Mouse (Mus musculus): Measurements from ENCODE around the gene Tapt1. TPM values are rescaled to one million over a fixed set of nuclear protein-coding genes. Genes with fewer than 3 reads are reported as not detected.
"Not testable (repeated sequence)": the region's sequence is repeated elsewhere in the genome, so short reads cannot be mapped to it uniquely, and the experiment has no call there.

The Tapt1 gene
- 26.9 and 31.1 TPM in 2 replicates for polyA plus RNA-seq (2015; fragmentation: Nextera tagmentation; extraction: Ambion mirVana)

- peak within 1 kb of the TSS; percentile 95 for H3K9ac ChIP-seq
- H3K4me1 ChIP-seq (replicated peaks), result peaks cover 38% of the 10 kb centered on the region
- no peaks in the 10 kb centered on the region for H3K36me3 ChIP-seq
- no peaks in the 10 kb centered on the region for H3K27me3 ChIP-seq
- under 1% methylated on average over 87 of the region's 121 CpGs for WGBS
- H3K9me3 ChIP-seq, result no peaks in the 10 kb centered on the region
- H3K27ac ChIP-seq (replicated peaks), result peak within 1 kb of the TSS; percentile 95
- H3K4me2 ChIP-seq, result peak within 1 kb of the TSS; percentile 84
- H3K4me3 ChIP-seq, result peak within 1 kb of the TSS; percentile 85
- ATAC-seq (ENCODE audit: low read depth), result peak; percentile 97
These were observed at the start of gene Tapt1 for GRCm38 (mm10) chr5:44226521-44227461. TSS of gene Tapt1 (minus strand) at chr5:44226626.

- Histone ChIP-seq H3K4me1 (replicated peaks) (no peaks in the 10 kb centered on the region), H3K4me2 (no peak overlapping the region), H3K27ac (replicated peaks) (no peak overlapping the region), H3K9me3 (no peaks in the 10 kb centered on the region), H3K9ac (no peak overlapping the region), H3K27me3 (no peaks in the 10 kb centered on the region), H3K36me3 (no peaks in the 10 kb centered on the region), H3K4me3 (no peak overlapping the region)
- ATAC-seq (ENCODE audit: low read depth), result no peak
- WGBS, result 85% methylated on average over 4 of the region's 4 CpGs
These were observed 45.1 kb upstream of the Tapt1 start for GRCm38 (mm10) chr5:44271564-44271963.

- H3K27ac ChIP-seq (replicated peaks); ATAC-seq (ENCODE audit: low read depth): not testable (repeated sequence)
- WGBS, result 55% methylated on average over 2 of the region's 3 CpGs
These were observed 42.1 kb upstream of the Tapt1 start for GRCm38 (mm10) chr5:44268524-44268923.

GRCm38 (mm10) chr5:44261691-44262090 lies 35.3 kb upstream of the Tapt1 start:
- Histone ChIP-seq H3K9me3 (no peaks in the 10 kb centered on the region), H3K9ac (no peak overlapping the region), H3K36me3 (no peaks in the 10 kb centered on the region), H3K27ac (replicated peaks) (no peak overlapping the region), H3K4me2 (no peak overlapping the region), H3K4me1 (replicated peaks) (no peaks in the 10 kb centered on the region), H3K27me3 (no peaks in the 10 kb centered on the region), H3K4me3 (no peak overlapping the region)
- WGBS, result 94% methylated on average over 4 of the region's 5 CpGs
- no peak for ATAC-seq (ENCODE audit: low read depth)

More at GRCm38 (mm10) chr5:44268524-44268923, 42.1 kb upstream of the Tapt1 start:
- not testable (repeated sequence) for H3K9ac ChIP-seq; H3K36me3 ChIP-seq; H3K4me2 ChIP-seq; H3K27me3 ChIP-seq; H3K9me3 ChIP-seq; H3K4me1 ChIP-seq (replicated peaks); H3K4me3 ChIP-seq

GRCm38 (mm10) chr5:44261172-44261571 lies 34.7 kb upstream of the Tapt1 start:
- Histone ChIP-seq H3K4me1 (replicated peaks) (no peaks in the 10 kb centered on the region), H3K36me3 (no peaks in the 10 kb centered on the region), H3K27ac (replicated peaks) (no peak overlapping the region), H3K4me3 (no peak overlapping the region), H3K9me3 (no peaks in the 10 kb centered on the region), H3K4me2 (no peak overlapping the region), H3K9ac (no peak overlapping the region), H3K27me3 (no peaks in the 10 kb centered on the region)
- ATAC-seq (ENCODE audit: low read depth), result no peak
- 91% methylated on average over 3 of the region's 3 CpGs for WGBS

GRCm38 (mm10) chr5:44259678-44260077 lies 33.3 kb upstream of the Tapt1 start:
- no peaks in the 10 kb centered on the region for H3K9me3 ChIP-seq
- no peaks in the 10 kb centered on the region for H3K4me1 ChIP-seq (replicated peaks)
- ATAC-seq (ENCODE audit: low read depth), result no peak
- no peak overlapping the region for H3K4me2 ChIP-seq
- H3K27me3 ChIP-seq, result no peaks in the 10 kb centered on the region
- H3K9ac ChIP-seq, result no peak overlapping the region
- H3K4me3 ChIP-seq, result no peak overlapping the region
- H3K27ac ChIP-seq (replicated peaks), result no peak overlapping the region
- H3K36me3 ChIP-seq, result no peaks in the 10 kb centered on the region
- 81% methylated on average over 3 of the region's 3 CpGs for WGBS

- ATAC-seq (ENCODE audit: low read depth), result no peak
- H3K36me3 ChIP-seq, result no peaks in the 10 kb centered on the region
- H3K27me3 ChIP-seq, result no peaks in the 10 kb centered on the region
- H3K4me1 ChIP-seq (replicated peaks), result no peaks in the 10 kb centered on the region
- H3K9ac ChIP-seq, result no peak overlapping the region
- no peak overlapping the region for H3K4me3 ChIP-seq
- no peaks in the 10 kb centered on the region for H3K9me3 ChIP-seq
- WGBS, result 44% methylated on average over 1 of the region's 1 CpGs
- no peak overlapping the region for H3K4me2 ChIP-seq
- no peak overlapping the region for H3K27ac ChIP-seq (replicated peaks)
These were observed 31.7 kb upstream of the Tapt1 start for GRCm38 (mm10) chr5:44258163-44258562.

- no peak overlapping the region for H3K9ac ChIP-seq
- no peaks in the 10 kb centered on the region for H3K4me1 ChIP-seq (replicated peaks)
- no peaks in the 10 kb centered on the region for H3K27me3 ChIP-seq
- WGBS, result 76% methylated on average over 4 of the region's 4 CpGs
- H3K4me2 ChIP-seq, result no peak overlapping the region
- no peak overlapping the region for H3K27ac ChIP-seq (replicated peaks)
- no peak overlapping the region for H3K4me3 ChIP-seq
- H3K9me3 ChIP-seq, result no peaks in the 10 kb centered on the region
- H3K36me3 ChIP-seq, result no peaks in the 10 kb centered on the region
- ATAC-seq (ENCODE audit: low read depth), result no peak
These were observed 31.0 kb upstream of the Tapt1 start for GRCm38 (mm10) chr5:44257401-44257800.

GRCm38 (mm10) chr5:44256512-44256911 lies 30.1 kb upstream of the Tapt1 start:
- no peak overlapping the region for H3K4me3 ChIP-seq
- H3K4me2 ChIP-seq, result no peak overlapping the region
- H3K4me1 ChIP-seq (replicated peaks), result no peaks in the 10 kb centered on the region
- no peaks in the 10 kb centered on the region for H3K36me3 ChIP-seq
- H3K27me3 ChIP-seq, result no peaks in the 10 kb centered on the region
- ATAC-seq (ENCODE audit: low read depth), result no peak
- no peaks in the 10 kb centered on the region for H3K9me3 ChIP-seq
- no peak overlapping the region for H3K27ac ChIP-seq (replicated peaks)
- 93% methylated on average over 3 of the region's 3 CpGs for WGBS
- H3K9ac ChIP-seq, result no peak overlapping the region

GRCm38 (mm10) chr5:44255756-44256398 lies 29.5 kb upstream of the Tapt1 start:
- WGBS, result 73% methylated on average over 7 of the region's 7 CpGs
- no peak overlapping the region for H3K4me2 ChIP-seq

GRCm38 (mm10) chr5:44253449-44253848 lies 27.0 kb upstream of the Tapt1 start:
- H3K36me3 ChIP-seq, result no peaks in the 10 kb centered on the region
- H3K4me1 ChIP-seq (replicated peaks), result no peaks in the 10 kb centered on the region
- WGBS, result 83% methylated on average over 6 of the region's 6 CpGs
- no peak overlapping the region for H3K27ac ChIP-seq (replicated peaks)
- ATAC-seq (ENCODE audit: low read depth), result no peak
- no peaks in the 10 kb centered on the region for H3K27me3 ChIP-seq
- H3K4me3 ChIP-seq, result no peak overlapping the region
- H3K9ac ChIP-seq, result no peak overlapping the region
- H3K9me3 ChIP-seq, result no peaks in the 10 kb centered on the region
- no peak overlapping the region for H3K4me2 ChIP-seq

More at GRCm38 (mm10) chr5:44255756-44256398, 29.5 kb upstream of the Tapt1 start:
- Histone ChIP-seq H3K27me3 (no peaks in the 10 kb centered on the region), H3K9me3 (no peaks in the 10 kb centered on the region), H3K4me1 (replicated peaks) (no peaks in the 10 kb centered on the region), H3K4me3 (no peak overlapping the region), H3K36me3 (no peaks in the 10 kb centered on the region), H3K27ac (replicated peaks) (no peak overlapping the region), H3K9ac (no peak overlapping the region)
- no peak for ATAC-seq (ENCODE audit: low read depth)

- ATAC-seq (ENCODE audit: low read depth), result no peak
- Histone ChIP-seq H3K9ac (no peak overlapping the region), H3K4me3 (no peak overlapping the region), H3K36me3 (no peaks in the 10 kb centered on the region), H3K4me2 (no peak overlapping the region), H3K4me1 (replicated peaks) (no peaks in the 10 kb centered on the region), H3K27ac (replicated peaks) (no peak overlapping the region), H3K27me3 (no peaks in the 10 kb centered on the region), H3K9me3 (no peaks in the 10 kb centered on the region)
- WGBS, result 87% methylated on average over 4 of the region's 4 CpGs
These were observed 26.0 kb upstream of the Tapt1 start for GRCm38 (mm10) chr5:44252395-44252794.

All from neural tube, embryonic 13.5 days (tissue).